Mouse (Mus musculus) right cerebral cortex, postnatal 4 days (tissue): ENCODE measurements around the gene Samd14.

Experiments used
- DNase-seq: peaks from one replicate; pipeline ENCODE4 v3.0.0-alpha.2; 2022

Samd14 gene

DNA sequence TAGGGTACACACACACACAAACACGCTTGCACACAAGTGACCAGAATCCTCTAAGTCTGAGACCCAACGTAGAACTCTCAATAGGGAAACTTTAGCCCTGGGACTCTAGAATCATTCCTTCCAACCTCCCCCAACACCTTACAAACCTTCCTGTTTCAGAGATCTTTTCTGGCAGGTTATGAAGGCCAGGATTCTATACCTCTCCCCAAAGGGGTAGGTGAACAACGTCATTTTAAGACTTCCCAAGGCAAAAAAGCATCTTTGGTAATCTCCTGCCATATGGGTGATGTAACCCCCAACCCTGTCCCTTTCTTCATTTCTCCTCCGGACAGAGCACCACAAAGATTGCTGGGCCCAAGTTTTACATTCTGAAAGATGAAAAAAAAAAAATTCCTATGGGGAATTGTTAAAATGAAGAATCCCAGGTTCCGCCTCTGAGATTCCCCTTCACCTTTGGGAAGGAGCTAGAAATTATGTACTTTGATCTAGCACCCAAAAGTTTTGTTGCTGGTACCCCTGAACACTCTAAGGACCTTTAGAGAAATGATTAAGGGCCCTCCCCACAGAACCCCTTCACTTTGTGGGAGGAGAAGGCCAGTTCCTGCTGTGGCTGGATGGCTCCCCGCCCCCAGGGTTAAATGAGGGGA lies 19.5 kb upstream of the Samd14 start:
- DNase-seq: no peak

GRCm38 (mm10) chr11:94990749-94991577 lies 18.7 kb upstream of the Samd14 start, which contains the start of gene Ppp1r9b:
Gene Ppp1r9b, plus strand, starts transcription at chr11:94991035.
- DNase-seq: peak; percentile 91

GRCm38 (mm10) chr11:94991641-94992479 lies 17.8 kb upstream of the Samd14 start:
- no peak for DNase-seq

DNA sequence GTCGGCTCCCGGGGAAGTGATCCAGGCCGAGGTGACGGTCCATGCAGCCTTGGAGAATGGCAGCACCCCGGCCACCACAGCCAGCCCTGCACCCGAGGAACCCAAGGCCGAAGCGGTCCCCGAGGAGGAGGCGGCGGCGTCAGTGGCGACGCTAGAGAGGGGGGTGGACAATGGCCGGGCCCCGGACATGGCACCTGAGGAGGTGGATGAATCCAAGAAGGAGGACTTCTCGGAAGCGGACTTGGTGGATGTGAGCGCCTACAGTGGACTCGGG lies 17.3 kb upstream of the Samd14 start:
- DNase-seq: no peak

- no peak for DNase-seq
These were observed 16.7 kb upstream of the Samd14 start for GRCm38 (mm10) chr11:94992754-94993606.

DNA sequence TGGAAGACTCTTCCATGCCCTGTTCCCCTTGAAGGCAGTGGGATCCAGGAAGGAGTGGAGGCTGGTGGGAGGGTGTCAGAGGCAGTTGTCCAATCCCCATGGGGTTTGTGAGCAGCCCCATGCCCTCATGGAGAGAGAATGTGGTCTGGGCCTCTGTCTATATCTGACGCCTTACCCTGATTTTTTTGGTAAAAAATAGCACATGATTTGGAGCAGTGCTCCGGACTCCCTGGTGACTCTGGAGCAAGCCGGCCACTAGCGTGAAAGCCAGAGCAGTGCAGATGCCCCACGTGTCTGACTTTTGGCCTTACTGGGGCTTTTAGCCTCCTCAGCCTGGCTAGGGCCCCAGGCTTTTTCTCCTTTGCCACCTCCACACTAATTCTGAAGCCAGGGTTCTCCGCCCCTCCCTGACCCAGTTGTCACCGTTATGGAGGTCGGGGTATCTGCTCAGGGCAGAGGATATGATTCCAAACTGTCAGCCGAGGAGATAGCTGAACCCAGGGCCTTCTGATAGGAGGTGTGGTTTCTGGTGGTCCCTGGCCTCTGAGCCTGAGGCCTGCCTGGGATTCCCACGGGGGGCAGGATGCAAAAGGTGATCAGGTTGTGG lies 15.4 kb upstream of the Samd14 start:
- DNase-seq: no peak

- no peak for DNase-seq
These were observed 14.5 kb upstream of the Samd14 start for GRCm38 (mm10) chr11:94994947-94995772.

GRCm38 (mm10) chr11:94996101-94996500 lies 13.6 kb upstream of the Samd14 start:
- DNase-seq: no peak

GRCm38 (mm10) chr11:94996984-94997383 lies 12.7 kb upstream of the Samd14 start:
- DNase-seq: no peak

GRCm38 (mm10) chr11:94997596-94997995 lies 12.1 kb upstream of the Samd14 start:
- no peak for DNase-seq

DNA sequence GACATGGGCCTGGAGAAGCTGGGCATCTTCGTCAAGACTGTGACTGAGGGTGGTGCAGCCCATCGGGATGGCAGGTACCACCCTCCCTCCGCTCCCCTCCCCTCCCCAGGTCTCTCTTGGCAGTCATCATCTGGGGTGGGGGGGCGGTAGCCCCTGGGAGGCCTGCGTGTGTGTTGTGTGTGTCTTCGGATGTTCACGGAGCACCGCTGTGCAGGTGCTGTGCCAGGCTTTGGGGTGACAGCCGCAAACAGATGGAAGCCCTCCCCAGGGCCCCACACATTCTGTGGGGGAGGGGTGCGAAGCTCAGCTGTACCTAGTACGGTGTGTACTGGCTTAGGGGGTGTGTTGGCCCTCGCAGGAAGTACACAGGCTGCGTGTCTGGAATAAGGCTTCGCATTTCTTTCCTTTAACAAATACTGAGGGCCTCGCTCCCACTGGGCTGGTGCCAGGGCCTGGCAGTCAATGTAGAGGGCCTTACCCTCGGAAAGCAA lies 11.6 kb upstream of the Samd14 start:
- peak; percentile 55 for DNase-seq

GRCm38 (mm10) chr11:95000128-95000527 lies 9.6 kb upstream of the Samd14 start:
- no peak for DNase-seq

GRCm38 (mm10) chr11:95000548-95000947 lies 9.1 kb upstream of the Samd14 start:
- no peak for DNase-seq

DNA sequence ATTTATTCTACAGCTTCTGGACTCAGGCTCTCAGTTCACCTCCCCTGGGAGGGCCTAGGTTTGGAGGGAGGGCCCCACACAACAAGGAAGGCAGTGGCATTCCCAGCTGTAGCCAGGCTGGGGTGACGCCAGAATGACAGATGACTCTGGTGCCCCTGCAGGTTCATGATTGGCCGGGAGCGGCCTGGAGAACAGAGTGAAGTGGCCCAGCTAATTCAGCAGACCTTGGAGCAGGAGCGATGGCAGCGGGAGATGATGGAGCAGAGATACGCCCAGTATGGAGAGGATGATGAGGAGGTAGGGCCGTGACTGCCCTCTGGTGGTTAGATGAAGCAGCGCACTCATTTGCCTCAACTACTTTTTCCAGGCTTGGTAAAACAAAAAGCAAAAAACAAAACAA lies 8.6 kb upstream of the Samd14 start:
- peak; percentile 63 for DNase-seq

DNA sequence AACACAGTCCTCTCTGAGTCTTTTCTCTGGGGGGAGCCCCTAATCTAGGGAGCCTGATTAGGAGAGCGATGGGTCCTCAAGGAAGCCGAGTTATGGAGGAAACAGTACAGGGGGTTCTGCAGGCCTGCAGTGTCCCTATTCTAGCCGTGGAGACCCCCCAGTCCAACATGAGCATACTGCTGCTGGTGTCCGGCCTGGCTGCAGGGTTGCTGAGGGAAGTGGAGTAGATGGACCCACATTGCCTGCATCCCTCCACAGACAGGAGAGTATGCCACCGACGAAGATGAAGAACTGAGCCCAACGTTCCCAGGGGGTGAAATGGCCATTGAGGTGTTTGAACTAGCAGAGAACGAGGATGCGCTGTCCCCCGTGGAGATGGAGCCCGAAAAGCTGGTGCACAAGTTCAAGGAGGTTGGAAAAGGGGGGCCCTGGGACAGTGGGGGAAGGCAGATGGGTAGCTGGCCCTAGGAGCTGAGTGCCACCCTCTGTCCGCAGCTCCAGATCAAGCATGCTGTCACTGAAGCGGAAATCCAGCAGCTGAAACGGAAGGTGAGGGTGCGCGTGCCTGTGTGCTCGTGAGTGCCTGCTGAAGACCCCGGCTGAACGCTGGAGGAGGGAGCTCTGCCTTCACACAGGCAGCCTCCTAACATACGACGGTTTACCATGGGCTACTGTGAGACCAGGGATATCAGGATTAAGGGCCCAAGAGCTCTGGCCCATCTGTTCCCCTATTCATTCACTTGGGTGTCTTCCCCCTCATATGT lies 7.9 kb upstream of the Samd14 start:
- DNase-seq: no peak

DNA sequence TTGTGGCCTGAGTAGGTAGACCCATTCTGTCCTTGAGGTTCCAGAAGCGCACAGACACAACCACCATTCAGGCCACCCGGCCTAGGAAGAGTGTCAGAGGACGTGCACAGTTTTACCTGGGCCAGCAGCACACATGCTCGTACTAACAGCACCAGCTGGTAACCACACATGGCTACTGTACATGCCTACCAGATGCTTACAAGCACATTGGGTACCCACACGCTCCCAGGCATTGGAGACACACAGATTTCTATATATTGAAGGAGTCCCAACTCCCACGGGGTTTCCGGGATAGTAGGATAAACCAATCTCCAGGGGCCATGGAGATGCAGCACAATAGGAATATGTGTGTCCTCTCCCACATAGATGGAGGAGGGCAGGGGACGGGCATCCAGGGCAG lies 7.0 kb upstream of the Samd14 start:
- DNase-seq: no peak

GRCm38 (mm10) chr11:95004136-95004936 lies 5.3 kb upstream of the Samd14 start:
- DNase-seq: no peak

- no peak for DNase-seq
These were observed 4.8 kb upstream of the Samd14 start for GRCm38 (mm10) chr11:95004937-95005198.

GRCm38 (mm10) chr11:95006038-95006437 lies 3.6 kb upstream of the Samd14 start:
- no peak for DNase-seq
